Mouse (Mus musculus): ENCODE measurements around the gene Ngf.

GRCm38 (mm10) chr3:102490393-102491123, 20.8 kb downstream of the Ngf start:
- TF ChIP-seq NANOG (IDR thresholded peaks at IDR 0.05; ENCODE audit: borderline replicate concordance, low read length) = no peak
- TF ChIP-seq CTCF (conservative IDR thresholded peaks at IDR 0.05; ENCODE audit: low read length) = no peak
- TF ChIP-seq POU5F1 (IDR thresholded peaks at IDR 0.05; ENCODE audit: borderline replicate concordance, low read length) = no peak

All from E14TG2a.4 (cell line).